Mouse (Mus musculus): Measurements from ENCODE around the gene Etnk2.

DNA sequence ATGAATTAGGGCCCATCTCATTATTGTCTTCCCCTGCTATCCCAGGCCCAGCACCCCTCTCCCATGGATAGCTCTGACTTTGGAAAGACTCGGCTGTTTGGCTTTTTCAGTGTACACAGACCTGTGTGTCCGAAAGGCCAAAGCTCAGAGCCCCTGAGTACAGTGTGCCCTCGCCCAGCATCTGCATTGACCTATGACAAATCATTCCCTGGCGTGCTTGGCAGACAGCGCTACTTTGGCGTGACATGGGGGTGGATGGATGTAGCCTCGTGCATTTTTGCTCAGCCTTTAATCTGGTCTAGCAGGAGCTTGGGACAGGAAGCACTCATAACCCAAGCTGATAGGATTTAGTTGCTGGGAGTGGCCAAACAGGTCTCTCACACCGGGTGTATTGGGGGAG, 8.7 kb downstream of the Etnk2 start:
- TF ChIP-seq CTCF (IDR thresholded peaks at IDR 0.05; ENCODE audit: borderline replicate concordance, control insufficient read depth, extremely low read depth, insufficient read depth, low read length, poor library complexity) (no peak), POLR2A (IDR thresholded peaks at IDR 0.05; ENCODE audit: control insufficient read depth, extremely low read depth, insufficient read depth, low read length, poor library complexity) (no peak)

Data from thymus, adult 2 months (tissue).